Mouse (Mus musculus): Measurements from ENCODE around the gene Rab5c. TPM values are rescaled to one million over a fixed set of nuclear protein-coding genes. Genes with fewer than 3 reads are reported as not detected.
A peak's percentile ranks its signal among the peaks of the same experiment; 100 is the strongest.

Rab5c gene
- polyA plus RNA-seq, 1 experiment from 2014 or later, result 63.3 TPM

DNA sequence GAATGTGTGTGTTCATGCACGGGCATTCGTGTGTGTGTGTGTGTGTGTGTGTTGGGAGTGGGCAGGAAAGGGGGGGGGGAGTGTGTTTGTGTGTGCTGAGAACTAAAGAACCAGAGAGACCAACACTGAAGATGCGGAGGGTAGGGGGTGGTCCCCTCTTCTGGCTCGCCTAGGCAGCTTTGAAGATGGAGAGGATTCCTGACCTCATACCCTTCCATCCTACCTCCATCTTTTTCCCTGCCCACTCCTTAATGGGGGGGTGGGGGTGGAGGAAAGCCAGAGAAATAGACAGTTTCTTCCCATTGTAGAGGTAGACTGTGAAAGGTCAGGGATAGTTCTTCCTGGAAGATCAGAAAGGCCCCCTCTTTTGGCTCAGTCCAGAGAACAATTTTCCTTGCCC is 24.8 kb downstream of the Rab5c start:
- Histone ChIP-seq H3K9ac (ENCODE audit: low read length) (peak overlapping the region; percentile 41; the same call in 1 of the 2 replicates), H3K4me1 (ENCODE audit: control insufficient read depth, insufficient read depth, low read length) (peaks cover 18% of the 10 kb centered on the region), H3K4me2 (ENCODE audit: low read depth) (peak overlapping the region; percentile 39), H3K4me3 (ENCODE audit: low read depth, low read length) (no peak overlapping the region), H3K27ac (ENCODE audit: low read depth, low read length) (peak overlapping the region; percentile 34; the same call in 1 of the 2 replicates), H3K9me3 (ENCODE audit: control insufficient read depth, low read length) (no peaks in the 10 kb centered on the region), H3K27me3 (ENCODE audit: control insufficient read depth, insufficient read depth, low read length) (no peaks in the 10 kb centered on the region), H3K36me3 (ENCODE audit: control insufficient read depth, insufficient read depth, low read length) (peaks cover 8% of the 10 kb centered on the region)
- DNase-seq (ENCODE audit: low spot score), result no peak
- no peak for ATAC-seq (ENCODE audit: insufficient read depth, low FRiP score, low TSS enrichment)
- WGBS, result 61% methylated on average over 4 of the region's 4 CpGs

DNA sequence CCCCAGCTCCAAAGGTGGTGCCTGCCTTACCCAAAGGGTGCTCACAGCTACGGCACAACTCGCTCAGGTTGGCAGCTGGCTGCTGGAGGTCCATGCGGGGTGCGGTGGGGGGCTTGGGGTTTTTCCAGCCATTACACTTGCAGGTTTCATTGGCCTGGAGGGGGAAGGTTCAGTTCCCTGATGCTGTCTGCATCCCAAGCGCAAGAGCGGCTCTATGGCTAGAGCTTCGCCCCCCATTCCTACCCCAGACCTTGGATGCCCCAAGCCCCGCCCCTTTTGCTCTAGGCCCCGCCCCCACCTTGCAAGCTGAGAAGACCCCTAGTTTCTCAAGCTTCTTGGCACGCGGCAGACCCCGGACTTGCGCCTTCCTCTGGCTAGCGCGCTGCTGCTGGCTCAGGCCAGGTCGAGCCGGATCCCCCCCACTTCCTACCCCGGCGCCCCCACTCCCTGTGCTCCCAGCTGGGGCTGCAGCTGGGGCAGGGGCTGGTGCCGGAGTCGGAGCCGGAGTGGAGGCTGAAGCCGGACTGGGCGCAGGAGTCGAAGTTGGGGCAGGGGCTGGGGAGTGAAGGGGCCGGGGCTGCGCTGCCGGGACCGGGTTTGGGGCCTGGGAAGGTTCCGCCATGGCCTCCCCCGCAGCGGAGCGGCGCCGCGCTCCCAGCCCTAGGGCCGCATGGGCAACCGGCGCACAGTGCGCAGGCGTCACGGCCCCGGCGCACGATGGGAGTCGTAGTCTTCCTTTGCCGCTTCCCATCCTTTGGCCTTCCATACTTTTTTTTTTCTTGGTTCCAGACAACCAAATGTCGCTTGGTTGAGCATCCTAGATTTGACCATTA is 26.0 kb downstream of the Rab5c start, which contains the start of gene Kat2a:
TSS of gene Kat2a (minus strand) at position 683 of the 833 bp plus-strand sequence.
- peak within 1 kb of the TSS; percentile 98 for H3K9ac ChIP-seq (ENCODE audit: low read length)
- ATAC-seq (ENCODE audit: insufficient read depth, low FRiP score, low TSS enrichment) (peak; percentile 82), DNase-seq (ENCODE audit: low spot score) (peak; percentile 91)
- 2% methylated on average over 46 of the region's 48 CpGs for WGBS
- H3K36me3 ChIP-seq (ENCODE audit: control insufficient read depth, insufficient read depth, low read length), result peaks cover 10% of the 10 kb centered on the region
- no peaks in the 10 kb centered on the region for H3K9me3 ChIP-seq (ENCODE audit: control insufficient read depth, low read length)
- H3K4me1 ChIP-seq (ENCODE audit: control insufficient read depth, insufficient read depth, low read length), result peaks cover 18% of the 10 kb centered on the region
- H3K27me3 ChIP-seq (ENCODE audit: control insufficient read depth, insufficient read depth, low read length), result no peaks in the 10 kb centered on the region
- H3K4me3 ChIP-seq (ENCODE audit: low read depth, low read length), result peak within 1 kb of the TSS; percentile 95
- H3K4me2 ChIP-seq (ENCODE audit: low read depth), result peak within 1 kb of the TSS; percentile 90
- H3K27ac ChIP-seq (ENCODE audit: low read depth, low read length), result peak within 1 kb of the TSS; percentile 75

- peaks cover 18% of the 10 kb centered on the region for H3K4me1 ChIP-seq (ENCODE audit: control insufficient read depth, insufficient read depth, low read length)
- H3K9me3 ChIP-seq (ENCODE audit: control insufficient read depth, low read length), result no peaks in the 10 kb centered on the region
- H3K4me3 ChIP-seq (ENCODE audit: low read depth, low read length), result no peak overlapping the region
- ATAC-seq (ENCODE audit: insufficient read depth, low FRiP score, low TSS enrichment), result no peak
- no peak overlapping the region for H3K9ac ChIP-seq (ENCODE audit: low read length)
- H3K36me3 ChIP-seq (ENCODE audit: control insufficient read depth, insufficient read depth, low read length), result peaks cover 11% of the 10 kb centered on the region
- H3K27me3 ChIP-seq (ENCODE audit: control insufficient read depth, insufficient read depth, low read length), result no peaks in the 10 kb centered on the region
- no peak overlapping the region for H3K4me2 ChIP-seq (ENCODE audit: low read depth)
- WGBS, result 89% methylated on average over 4 of the region's 4 CpGs
- no peak for DNase-seq (ENCODE audit: low spot score)
- no peak overlapping the region for H3K27ac ChIP-seq (ENCODE audit: low read depth, low read length)
These were observed 27.0 kb downstream of the Rab5c start for GRCm38 (mm10) chr11:100710977-100711376.

- no peak for ATAC-seq (ENCODE audit: insufficient read depth, low FRiP score, low TSS enrichment)
- Histone ChIP-seq H3K27me3 (ENCODE audit: control insufficient read depth, insufficient read depth, low read length) (no peaks in the 10 kb centered on the region), H3K4me1 (ENCODE audit: control insufficient read depth, insufficient read depth, low read length) (peaks cover 18% of the 10 kb centered on the region), H3K36me3 (ENCODE audit: control insufficient read depth, insufficient read depth, low read length) (peaks cover 11% of the 10 kb centered on the region), H3K9me3 (ENCODE audit: control insufficient read depth, low read length) (no peaks in the 10 kb centered on the region), H3K4me3 (ENCODE audit: low read depth, low read length) (no peak overlapping the region), H3K4me2 (ENCODE audit: low read depth) (no peak overlapping the region), H3K9ac (ENCODE audit: low read length) (no peak overlapping the region), H3K27ac (ENCODE audit: low read depth, low read length) (no peak overlapping the region)
- no peak for DNase-seq (ENCODE audit: low spot score)
- 91% methylated on average over 15 of the region's 15 CpGs for WGBS
These were observed 27.5 kb downstream of the Rab5c start for GRCm38 (mm10) chr11:100710528-100710927.

- Histone ChIP-seq H3K4me2 (ENCODE audit: low read depth) (no peak overlapping the region), H3K27me3 (ENCODE audit: control insufficient read depth, insufficient read depth, low read length) (no peaks in the 10 kb centered on the region), H3K36me3 (ENCODE audit: control insufficient read depth, insufficient read depth, low read length) (peaks cover 14% of the 10 kb centered on the region), H3K4me1 (ENCODE audit: control insufficient read depth, insufficient read depth, low read length) (peaks cover 15% of the 10 kb centered on the region), H3K27ac (ENCODE audit: low read depth, low read length) (no peak overlapping the region), H3K9ac (ENCODE audit: low read length) (no peak overlapping the region), H3K9me3 (ENCODE audit: control insufficient read depth, low read length) (no peaks in the 10 kb centered on the region), H3K4me3 (ENCODE audit: low read depth, low read length) (no peak overlapping the region)
- no peak for ATAC-seq (ENCODE audit: insufficient read depth, low FRiP score, low TSS enrichment)
- no peak for DNase-seq (ENCODE audit: low spot score)
- 95% methylated on average over 9 of the region's 9 CpGs for whole genome bisulfite sequencing
These were observed 28.7 kb downstream of the Rab5c start for GRCm38 (mm10) chr11:100709201-100709810.

- H3K27ac ChIP-seq (ENCODE audit: low read depth, low read length), result no peak overlapping the region
- H3K4me3 ChIP-seq (ENCODE audit: low read depth, low read length), result no peak overlapping the region
- H3K9ac ChIP-seq (ENCODE audit: low read length), result no peak overlapping the region
- H3K4me2 ChIP-seq (ENCODE audit: low read depth), result no peak overlapping the region
- WGBS, result 94% methylated on average over 23 of the region's 23 CpGs
- no peaks in the 10 kb centered on the region for H3K9me3 ChIP-seq (ENCODE audit: control insufficient read depth, low read length)
- DNase-seq (ENCODE audit: low spot score) (no peak), ATAC-seq (ENCODE audit: insufficient read depth, low FRiP score, low TSS enrichment) (no peak)
- H3K36me3 ChIP-seq (ENCODE audit: control insufficient read depth, insufficient read depth, low read length), result peaks cover 14% of the 10 kb centered on the region; the same call in 1 of the 2 replicates
- no peaks in the 10 kb centered on the region for H3K27me3 ChIP-seq (ENCODE audit: control insufficient read depth, insufficient read depth, low read length)
- H3K4me1 ChIP-seq (ENCODE audit: control insufficient read depth, insufficient read depth, low read length), result peaks cover 3% of the 10 kb centered on the region; the same call in 1 of the 2 replicates
These were observed 32.8 kb downstream of the Rab5c start for GRCm38 (mm10) chr11:100705095-100705747.

DNA sequence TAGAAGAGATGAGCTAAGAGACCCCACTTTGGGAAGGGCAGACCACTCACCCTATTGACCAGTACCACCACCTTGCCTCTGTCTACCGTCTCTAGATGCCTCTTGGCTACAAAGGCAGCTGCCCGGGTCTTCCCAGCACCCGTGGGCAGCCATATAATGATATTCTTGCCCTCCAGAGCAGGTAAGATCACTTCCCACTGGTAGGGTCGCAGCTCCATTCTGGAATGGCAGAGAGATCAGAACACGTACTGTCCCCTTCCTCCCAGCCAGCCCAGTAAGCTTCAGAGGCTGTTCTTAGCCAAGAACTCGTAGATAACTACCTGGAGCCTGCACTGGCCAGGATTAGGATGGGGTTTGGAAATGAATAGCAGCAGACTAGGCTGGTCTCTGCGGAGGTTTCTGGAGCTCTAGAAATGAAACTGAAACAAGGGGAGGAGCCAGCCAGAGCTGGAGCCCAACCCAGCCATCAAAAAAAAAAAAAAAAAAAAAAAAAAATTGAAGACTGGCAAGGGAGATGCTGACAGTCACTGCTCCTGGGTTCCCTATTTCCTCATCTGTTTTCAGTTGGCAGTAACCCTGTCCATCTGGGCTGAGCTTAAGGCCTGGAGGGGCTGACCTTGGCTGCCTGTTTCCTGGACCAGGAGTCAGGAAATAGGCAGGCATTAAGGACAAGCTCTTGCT is 34.0 kb downstream of the Rab5c start, which contains the start of gene Dhx58:
TSS of gene Dhx58 (minus strand) at position 421 of the 681 bp plus-strand sequence.
- Histone ChIP-seq H3K27me3 (ENCODE audit: control insufficient read depth, insufficient read depth, low read length) (no peaks in the 10 kb centered on the region), H3K9me3 (ENCODE audit: control insufficient read depth, low read length) (no peaks in the 10 kb centered on the region), H3K4me2 (ENCODE audit: low read depth) (no peak within 1 kb of the TSS), H3K36me3 (ENCODE audit: control insufficient read depth, insufficient read depth, low read length) (peaks cover 12% of the 10 kb centered on the region; the same call in 1 of the 2 replicates), H3K4me1 (ENCODE audit: control insufficient read depth, insufficient read depth, low read length) (peaks cover 3% of the 10 kb centered on the region; the same call in 1 of the 2 replicates), H3K27ac (ENCODE audit: low read depth, low read length) (no peak within 1 kb of the TSS), H3K4me3 (ENCODE audit: low read depth, low read length) (no peak within 1 kb of the TSS), H3K9ac (ENCODE audit: low read length) (no peak within 1 kb of the TSS)
- DNase-seq (ENCODE audit: low spot score), result no peak
- WGBS, result 77% methylated on average over 7 of the region's 7 CpGs
- no peak for ATAC-seq (ENCODE audit: insufficient read depth, low FRiP score, low TSS enrichment)

DNA sequence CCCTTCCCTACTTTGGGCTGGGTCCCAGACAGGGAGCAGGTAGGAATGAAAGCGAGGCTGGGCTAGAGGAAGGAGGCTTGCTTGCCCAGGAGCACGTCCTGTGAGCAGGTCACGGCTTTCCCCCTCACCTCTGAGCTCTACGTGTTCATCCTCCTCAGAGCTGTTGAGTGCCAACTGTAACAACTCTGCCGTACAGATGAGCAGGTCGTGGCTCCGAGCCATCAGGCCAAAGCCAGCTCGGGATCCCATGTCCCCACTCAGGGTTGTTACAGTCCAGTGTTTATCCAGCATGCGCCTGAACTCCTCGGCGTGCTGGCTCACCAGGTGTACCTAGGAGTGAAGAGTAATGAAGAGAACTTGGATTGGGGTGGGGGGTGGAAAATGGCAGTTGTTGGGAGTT is 34.6 kb downstream of the Rab5c start:
- Histone ChIP-seq H3K36me3 (ENCODE audit: control insufficient read depth, insufficient read depth, low read length) (peaks cover 9% of the 10 kb centered on the region; the same call in 1 of the 2 replicates), H3K4me1 (ENCODE audit: control insufficient read depth, insufficient read depth, low read length) (peaks cover 3% of the 10 kb centered on the region; the same call in 1 of the 2 replicates), H3K9me3 (ENCODE audit: control insufficient read depth, low read length) (no peaks in the 10 kb centered on the region), H3K4me2 (ENCODE audit: low read depth) (no peak overlapping the region), H3K27ac (ENCODE audit: low read depth, low read length) (no peak overlapping the region), H3K27me3 (ENCODE audit: control insufficient read depth, insufficient read depth, low read length) (no peaks in the 10 kb centered on the region), H3K4me3 (ENCODE audit: low read depth, low read length) (no peak overlapping the region), H3K9ac (ENCODE audit: low read length) (no peak overlapping the region)
- ATAC-seq (ENCODE audit: insufficient read depth, low FRiP score, low TSS enrichment), result no peak
- 73% methylated on average over 11 of the region's 11 CpGs for WGBS
- DNase-seq (ENCODE audit: low spot score), result no peak
